Mouse (Mus musculus): ENCODE data around the gene Ntrk3. TPM values are rescaled to one million over a fixed set of nuclear protein-coding genes. Genes with fewer than 3 reads are reported as not detected.

The Ntrk3 gene
- polyA plus RNA-seq, 1 experiment from 2014 or later, result 2.9 TPM

- 50% methylated on average over 5 of the region's 5 CpGs for whole genome bisulfite sequencing
- Histone ChIP-seq H3K9me3 (no peaks in the 10 kb centered on the region), H3K27me3 (replicated peaks) (no peaks in the 10 kb centered on the region), H3K4me2 (replicated peaks) (no peak overlapping the region), H3K4me1 (replicated peaks) (no peaks in the 10 kb centered on the region), H3K4me3 (replicated peaks) (no peak overlapping the region), H3K36me3 (no peaks in the 10 kb centered on the region), H3K27ac (no peak overlapping the region), H3K9ac (no peak overlapping the region)
- ATAC-seq, result no peak
Observed at GRCm38 (mm10) chr7:78248119-78248642, 489.6 kb downstream of the Ntrk3 start.

DNA sequence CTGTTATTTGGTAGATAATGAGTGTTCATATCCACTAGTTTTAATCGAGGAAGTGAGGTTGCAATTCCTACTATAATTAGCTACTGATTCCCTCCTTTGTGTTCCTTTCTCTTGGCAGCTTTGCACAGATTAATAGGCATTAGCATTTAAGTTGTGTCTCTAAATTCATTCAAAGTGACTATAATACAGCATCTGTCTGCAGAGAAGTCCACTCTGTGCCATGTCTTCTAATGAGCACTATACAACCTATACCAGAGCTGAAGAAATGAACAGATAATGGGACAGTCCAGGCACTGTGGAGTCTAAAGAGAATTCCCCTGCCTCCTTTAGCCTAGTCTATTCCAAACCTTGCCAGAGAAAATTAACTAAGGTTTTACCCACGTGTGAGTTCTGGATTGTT lies 498.8 kb downstream of the Ntrk3 start:
- H3K9me3 ChIP-seq, result no peaks in the 10 kb centered on the region
- no peaks in the 10 kb centered on the region for H3K4me1 ChIP-seq (replicated peaks)
- no peak overlapping the region for H3K27ac ChIP-seq
- WGBS, result 83% methylated on average over 2 of the region's 2 CpGs
- H3K27me3 ChIP-seq (replicated peaks), result no peaks in the 10 kb centered on the region
- H3K9ac ChIP-seq, result no peak overlapping the region
- no peak overlapping the region for H3K4me3 ChIP-seq (replicated peaks)
- no peaks in the 10 kb centered on the region for H3K36me3 ChIP-seq
- no peak overlapping the region for H3K4me2 ChIP-seq (replicated peaks)
- no peak for ATAC-seq

DNA sequence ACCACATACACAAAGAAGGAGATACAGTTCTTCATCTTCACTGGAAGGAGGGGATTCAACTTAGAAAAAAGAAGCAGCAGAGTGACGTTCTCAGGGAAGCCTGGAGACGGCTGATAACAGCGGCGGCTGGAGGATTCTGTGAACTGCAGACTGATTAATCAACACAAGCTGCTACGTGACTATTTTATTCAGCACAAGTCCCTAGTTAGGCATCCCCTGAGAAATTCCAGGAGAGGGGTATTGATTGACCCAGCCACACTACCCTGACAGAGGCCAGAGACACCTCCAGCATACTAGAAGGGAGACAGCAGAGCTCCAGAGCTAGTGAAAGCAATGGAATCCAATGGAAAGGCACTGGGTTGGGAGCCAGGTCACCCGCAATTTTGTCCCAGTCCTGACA lies 516.1 kb downstream of the Ntrk3 start:
- no peak overlapping the region for H3K4me2 ChIP-seq (replicated peaks)
- no peaks in the 10 kb centered on the region for H3K9me3 ChIP-seq
- no peaks in the 10 kb centered on the region for H3K36me3 ChIP-seq
- 55% methylated on average over 6 of the region's 6 CpGs for WGBS
- no peak for ATAC-seq
- no peak overlapping the region for H3K27ac ChIP-seq
- H3K4me3 ChIP-seq (replicated peaks), result no peak overlapping the region
- no peak overlapping the region for H3K9ac ChIP-seq
- no peaks in the 10 kb centered on the region for H3K4me1 ChIP-seq (replicated peaks)
- H3K27me3 ChIP-seq (replicated peaks), result no peaks in the 10 kb centered on the region

DNA sequence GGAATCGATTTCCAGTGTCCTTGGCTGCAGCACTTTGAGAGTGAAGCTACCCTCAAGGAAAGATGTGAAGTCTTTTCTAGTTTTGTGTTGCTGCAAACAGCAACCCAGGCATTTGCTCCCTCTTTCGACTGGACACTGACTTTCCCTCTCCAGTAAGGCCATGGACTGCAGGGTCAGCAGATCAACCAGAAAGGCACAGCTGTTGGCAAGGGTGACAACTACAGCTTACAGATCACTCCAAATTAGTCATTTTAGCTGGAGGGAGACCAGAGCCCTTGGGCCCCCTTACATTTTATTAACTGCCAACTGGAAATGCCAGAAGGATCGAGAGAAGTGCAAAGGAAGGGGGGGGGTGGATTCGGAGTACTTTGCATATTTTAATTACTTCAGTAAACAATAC lies 516.9 kb downstream of the Ntrk3 start:
- no peaks in the 10 kb centered on the region for H3K36me3 ChIP-seq
- ATAC-seq, result no peak

GRCm38 (mm10) chr7:78190931-78191653 lies 546.7 kb downstream of the Ntrk3 start:
- WGBS, result 27% methylated on average over 17 of the region's 17 CpGs
- Histone ChIP-seq H3K4me3 (replicated peaks) (no peak overlapping the region), H3K27ac (no peak overlapping the region), H3K9me3 (no peaks in the 10 kb centered on the region), H3K9ac (no peak overlapping the region), H3K4me2 (replicated peaks) (no peak overlapping the region), H3K4me1 (replicated peaks) (no peaks in the 10 kb centered on the region), H3K27me3 (replicated peaks) (no peaks in the 10 kb centered on the region), H3K36me3 (no peaks in the 10 kb centered on the region)
- ATAC-seq, result no peak

More for the DNA sequence above, 516.9 kb downstream of the Ntrk3 start:
- Histone ChIP-seq H3K4me1 (replicated peaks) (no peaks in the 10 kb centered on the region), H3K4me3 (replicated peaks) (no peak overlapping the region), H3K4me2 (replicated peaks) (no peak overlapping the region), H3K9ac (no peak overlapping the region), H3K27ac (no peak overlapping the region), H3K9me3 (no peaks in the 10 kb centered on the region), H3K27me3 (replicated peaks) (no peaks in the 10 kb centered on the region)
- WGBS, result 60% methylated on average over 4 of the region's 4 CpGs

DNA sequence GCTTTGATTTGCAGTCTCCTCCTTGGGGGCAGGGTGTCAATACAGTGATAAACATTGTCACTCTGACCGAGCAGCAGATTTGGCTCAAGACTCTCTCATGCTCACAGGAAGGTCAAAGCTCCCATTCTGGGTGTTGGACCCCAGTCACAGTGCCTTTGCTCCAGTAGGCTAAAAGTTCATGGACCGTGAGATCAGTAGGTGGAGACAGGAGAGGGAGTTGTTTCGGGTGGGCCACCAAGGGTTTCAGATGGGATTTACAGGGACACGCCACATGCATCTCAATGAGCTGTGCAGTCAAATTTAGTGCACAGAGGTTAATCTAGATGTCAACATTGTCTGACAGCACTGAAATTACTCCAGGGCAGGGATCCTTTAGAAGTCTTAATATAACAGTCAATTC lies 552.2 kb downstream of the Ntrk3 start:
- H3K9me3 ChIP-seq, result no peaks in the 10 kb centered on the region
- no peak overlapping the region for H3K27ac ChIP-seq
- no peaks in the 10 kb centered on the region for H3K4me1 ChIP-seq (replicated peaks)
- H3K4me3 ChIP-seq (replicated peaks), result no peak overlapping the region
- no peaks in the 10 kb centered on the region for H3K36me3 ChIP-seq
- 44% methylated on average over 4 of the region's 4 CpGs for WGBS
- no peak overlapping the region for H3K4me2 ChIP-seq (replicated peaks)
- H3K27me3 ChIP-seq (replicated peaks), result no peaks in the 10 kb centered on the region
- no peak overlapping the region for H3K9ac ChIP-seq
- no peak for ATAC-seq

DNA sequence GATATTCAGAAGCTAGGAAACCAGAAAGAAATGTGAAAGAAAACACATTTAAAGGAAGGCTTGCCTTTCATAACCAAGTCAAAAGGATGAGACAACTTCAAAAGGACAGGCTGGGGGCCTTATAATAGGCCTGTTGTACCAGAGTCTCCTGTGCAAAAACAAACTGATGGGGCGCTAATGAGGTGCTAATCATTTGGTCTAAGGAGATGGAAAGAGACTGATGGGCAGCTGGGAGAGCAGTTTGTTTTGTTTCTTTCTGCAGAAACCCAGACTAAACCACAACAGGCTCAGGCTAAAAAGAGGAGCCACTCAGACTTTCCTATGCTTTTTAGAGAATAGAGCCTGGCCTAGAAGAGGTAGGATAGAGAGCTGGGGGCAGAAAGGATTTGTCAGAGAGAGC lies 554.4 kb downstream of the Ntrk3 start:
- no peak overlapping the region for H3K9ac ChIP-seq

DNA sequence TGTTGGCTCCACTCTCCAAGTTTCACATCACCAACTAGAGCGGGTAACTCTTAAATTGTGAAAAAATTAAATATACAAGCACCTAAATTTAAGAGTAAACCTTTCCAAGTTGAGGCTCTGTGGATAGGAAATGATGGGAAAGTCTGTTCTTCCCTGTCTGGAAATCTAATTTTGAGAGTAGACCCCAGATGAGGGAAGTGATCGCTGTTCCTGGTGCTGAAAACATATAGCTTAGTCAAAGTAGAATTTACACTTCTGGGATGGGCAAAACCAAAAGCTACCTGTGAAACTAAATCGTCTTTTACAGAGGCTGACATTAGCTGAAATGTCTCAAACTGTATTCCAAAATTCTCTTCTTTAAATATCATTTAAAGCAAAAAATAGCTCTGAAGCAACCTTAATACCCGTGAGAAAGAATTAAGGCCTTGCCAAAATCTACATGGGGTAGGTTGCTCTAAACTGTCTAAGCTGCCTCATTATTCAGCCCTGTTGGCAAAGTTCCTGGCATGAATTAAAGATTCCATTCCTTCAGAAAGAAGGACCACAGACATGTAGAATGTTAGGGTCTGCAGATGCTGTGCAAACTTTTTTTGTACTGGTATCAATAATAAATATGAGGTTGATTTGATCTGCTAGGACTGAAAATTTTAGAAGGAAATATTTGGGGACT lies 557.7 kb downstream of the Ntrk3 start:
- no peaks in the 10 kb centered on the region for H3K9me3 ChIP-seq
- H3K9ac ChIP-seq, result no peak overlapping the region
- H3K4me2 ChIP-seq (replicated peaks), result no peak overlapping the region
- H3K27ac ChIP-seq, result no peak overlapping the region
- 75% methylated on average over 4 of the region's 4 CpGs for WGBS
- no peak overlapping the region for H3K4me3 ChIP-seq (replicated peaks)
- no peaks in the 10 kb centered on the region for H3K4me1 ChIP-seq (replicated peaks)
- no peak for ATAC-seq
- no peaks in the 10 kb centered on the region for H3K27me3 ChIP-seq (replicated peaks)
- H3K36me3 ChIP-seq, result no peaks in the 10 kb centered on the region

More for the DNA sequence above, 554.4 kb downstream of the Ntrk3 start:
- Histone ChIP-seq H3K9me3 (no peaks in the 10 kb centered on the region), H3K36me3 (no peaks in the 10 kb centered on the region), H3K4me2 (replicated peaks) (no peak overlapping the region), H3K27ac (no peak overlapping the region), H3K4me3 (replicated peaks) (no peak overlapping the region), H3K4me1 (replicated peaks) (no peaks in the 10 kb centered on the region), H3K27me3 (replicated peaks) (no peaks in the 10 kb centered on the region)
- ATAC-seq, result no peak
- WGBS, result 26% methylated on average over 1 of the region's 1 CpGs

- Histone ChIP-seq H3K4me3 (replicated peaks) (no peak overlapping the region), H3K27ac (no peak overlapping the region), H3K36me3 (no peaks in the 10 kb centered on the region), H3K4me1 (replicated peaks) (no peaks in the 10 kb centered on the region), H3K9ac (no peak overlapping the region), H3K27me3 (replicated peaks) (no peaks in the 10 kb centered on the region), H3K4me2 (replicated peaks) (no peak overlapping the region), H3K9me3 (no peaks in the 10 kb centered on the region)
- no peak for ATAC-seq
- WGBS, result 71% methylated on average over 5 of the region's 5 CpGs
Observed at GRCm38 (mm10) chr7:78172267-78172955, 565.4 kb downstream of the Ntrk3 start.

DNA sequence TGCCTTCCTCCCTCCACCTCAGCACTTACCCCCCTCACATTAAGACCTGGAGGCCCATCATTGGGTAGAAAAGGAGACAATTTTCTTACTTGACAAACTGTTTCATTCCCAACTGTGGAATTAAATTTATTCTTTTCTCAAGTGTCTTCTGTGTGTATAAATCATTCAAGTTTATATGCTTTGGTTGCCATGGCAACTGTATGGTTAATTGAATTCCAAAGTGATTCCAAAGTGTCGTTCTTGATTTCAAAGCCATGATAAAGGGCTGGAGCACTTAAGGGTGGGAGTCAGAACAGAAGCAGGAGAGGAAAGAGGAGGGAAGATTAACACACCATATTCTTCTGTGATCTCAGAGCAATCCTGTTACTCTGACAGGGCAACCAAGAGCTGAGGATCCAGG lies 572.3 kb downstream of the Ntrk3 start:
- Histone ChIP-seq H3K4me3 (replicated peaks) (no peak overlapping the region), H3K4me2 (replicated peaks) (no peak overlapping the region), H3K9ac (no peak overlapping the region), H3K9me3 (no peaks in the 10 kb centered on the region), H3K27ac (no peak overlapping the region), H3K27me3 (replicated peaks) (no peaks in the 10 kb centered on the region), H3K4me1 (replicated peaks) (no peaks in the 10 kb centered on the region), H3K36me3 (no peaks in the 10 kb centered on the region)
- 34% methylated on average over 1 of the region's 1 CpGs for WGBS
- no peak for ATAC-seq

DNA sequence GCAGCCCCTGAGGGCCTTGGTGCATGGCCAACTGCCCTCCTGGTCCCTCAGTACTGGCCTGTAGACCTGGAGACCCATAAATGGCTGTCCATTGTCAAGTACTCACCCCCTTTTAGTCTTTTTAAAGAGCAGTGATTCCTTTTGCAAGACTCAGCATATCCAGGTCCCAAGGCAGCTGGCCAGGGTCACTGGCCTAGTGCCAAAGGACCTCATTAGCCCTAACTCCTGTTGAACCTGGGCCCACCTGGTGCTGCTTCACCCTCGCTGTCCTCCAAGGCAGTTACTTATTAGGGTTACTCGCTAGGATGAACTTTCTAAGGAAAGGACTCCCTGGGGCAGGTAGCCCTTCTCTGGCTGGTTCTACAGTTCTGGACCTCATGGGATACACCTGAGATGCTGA lies 579.9 kb downstream of the Ntrk3 start:
- H3K27me3 ChIP-seq (replicated peaks), result no peaks in the 10 kb centered on the region; the same call in 1 of the 2 replicates
- H3K4me3 ChIP-seq (replicated peaks), result no peak overlapping the region
- no peaks in the 10 kb centered on the region for H3K9me3 ChIP-seq
- ATAC-seq, result no peak
- no peak overlapping the region for H3K4me2 ChIP-seq (replicated peaks)
- no peaks in the 10 kb centered on the region for H3K4me1 ChIP-seq (replicated peaks)
- H3K27ac ChIP-seq, result no peak overlapping the region
- H3K9ac ChIP-seq, result no peak overlapping the region
- WGBS, result 78% methylated on average over 2 of the region's 2 CpGs
- H3K36me3 ChIP-seq, result no peaks in the 10 kb centered on the region

DNA sequence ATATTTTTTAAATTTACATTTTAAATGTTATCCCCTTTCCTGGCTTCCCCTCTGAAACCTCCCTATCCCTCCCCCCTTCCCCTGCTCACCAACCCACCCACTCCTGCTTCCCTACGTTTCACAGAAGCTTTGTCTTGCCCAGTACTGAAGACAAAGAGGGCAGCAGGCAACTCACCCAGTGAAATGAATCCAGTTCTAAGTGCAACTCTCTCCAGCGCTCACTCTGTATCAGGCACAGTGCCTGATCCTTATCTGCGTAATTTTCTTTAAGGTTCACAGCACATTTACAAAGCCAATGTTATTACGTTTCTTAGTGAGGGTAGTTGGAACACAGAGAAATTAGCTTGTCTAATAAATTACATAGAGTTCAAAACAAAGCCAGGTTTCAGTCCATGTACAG lies 592.6 kb downstream of the Ntrk3 start:
- WGBS, result 64% methylated on average over 4 of the region's 4 CpGs
- H3K27me3 ChIP-seq (replicated peaks), result no peaks in the 10 kb centered on the region
- H3K36me3 ChIP-seq, result no peaks in the 10 kb centered on the region
- no peak overlapping the region for H3K4me3 ChIP-seq (replicated peaks)
- H3K4me2 ChIP-seq (replicated peaks), result no peak overlapping the region
- ATAC-seq, result no peak
- H3K27ac ChIP-seq, result no peak overlapping the region
- H3K9me3 ChIP-seq, result no peaks in the 10 kb centered on the region
- H3K4me1 ChIP-seq (replicated peaks), result no peaks in the 10 kb centered on the region
- no peak overlapping the region for H3K9ac ChIP-seq
